Mouse (Mus musculus) gonadal fat pad, adult 2 months (tissue): ENCODE data around the gene Sart1. TPM values are rescaled to one million over a fixed set of nuclear protein-coding genes. Genes with fewer than 3 reads are reported as not detected.
"Not testable (repeated sequence)": the region's sequence is repeated elsewhere in the genome, so short reads cannot be mapped to it uniquely, and the experiment has no call there.

Experiments
- DNase-seq: peaks from one replicate; pipeline ENCODE4 v3.0.0-alpha.2; 2012; ENCODE audit warnings: low read depth
- polyA plus RNA-seq: library from polyadenylated mRNA; depleted of rRNA; stranded (reverse); fragments of >200 nt; gene quantifications from 2 replicates; pipeline ENCODE4 v1.2.3, GENCODE M21; 2012

Sart1 gene
- polyA plus RNA-seq, 1 experiment: 18.1 TPM

- no peak for DNase-seq
These were observed 26.0 kb upstream of the Sart1 start for GRCm38 (mm10) chr19:5414534-5414957.

- DNase-seq: no peak
These were observed 25.3 kb upstream of the Sart1 start for GRCm38 (mm10) chr19:5413840-5414239.

GRCm38 (mm10) chr19:5411961-5412360 is 23.5 kb upstream of the Sart1 start:
- DNase-seq: no peak

- no peak for DNase-seq
These were observed 22.1 kb upstream of the Sart1 start for GRCm38 (mm10) chr19:5410641-5411040.

- DNase-seq: no peak
These were observed 20.6 kb upstream of the Sart1 start for GRCm38 (mm10) chr19:5409068-5409467.

GRCm38 (mm10) chr19:5408057-5409001 is 19.8 kb upstream of the Sart1 start:
- no peak for DNase-seq

GRCm38 (mm10) chr19:5407133-5407532 is 18.6 kb upstream of the Sart1 start:
- no peak for DNase-seq

- not testable (repeated sequence) for DNase-seq
These were observed 18.1 kb upstream of the Sart1 start for GRCm38 (mm10) chr19:5406531-5407126.

- no peak for DNase-seq
These were observed 17.4 kb upstream of the Sart1 start for GRCm38 (mm10) chr19:5405924-5406323.

GRCm38 (mm10) chr19:5402293-5402692 is 13.8 kb upstream of the Sart1 start, which contains the start of gene Tsga10ip:
Gene Tsga10ip (minus strand): TSS chr19:5402526.
- DNase-seq: no peak

- not testable (repeated sequence) for DNase-seq
These were observed 12.6 kb upstream of the Sart1 start for GRCm38 (mm10) chr19:5401073-5401472.

GRCm38 (mm10) chr19:5395371-5395770 is 6.9 kb upstream of the Sart1 start:
- no peak for DNase-seq

GRCm38 (mm10) chr19:5394168-5394567 is 5.7 kb upstream of the Sart1 start:
- no peak for DNase-seq

- DNase-seq: no peak
These were observed 4.4 kb upstream of the Sart1 start for GRCm38 (mm10) chr19:5392892-5393291.

- no peak for DNase-seq
These were observed 1.9 kb upstream of the Sart1 start for GRCm38 (mm10) chr19:5390416-5390815.

GRCm38 (mm10) chr19:5389647-5390046 is 1.1 kb upstream of the Sart1 start:
- no peak for DNase-seq

GRCm38 (mm10) chr19:5388011-5388441 is 477 bp downstream of the Sart1 start:
- no peak for DNase-seq

GRCm38 (mm10) chr19:5384715-5385114 is 3.8 kb downstream of the Sart1 start:
- no peak for DNase-seq

GRCm38 (mm10) chr19:5383326-5383725 is 5.2 kb downstream of the Sart1 start:
- no peak for DNase-seq

GRCm38 (mm10) chr19:5377446-5377845 is 11.1 kb downstream of the Sart1 start:
- DNase-seq: no peak

- no peak for DNase-seq
These were observed 13.8 kb downstream of the Sart1 start for GRCm38 (mm10) chr19:5374748-5375147.

- no peak for DNase-seq
These were observed 14.3 kb downstream of the Sart1 start for GRCm38 (mm10) chr19:5374177-5374576.

- DNase-seq: no peak
These were observed 15.8 kb downstream of the Sart1 start for GRCm38 (mm10) chr19:5372724-5373123.
